ENCODE assay signal across 24 mouse cellular contexts in genomic region chr14:82898841-82899240, GRCm38 (mm10).
DNase-seq lines count a peak whose midpoint lies in the region; ATAC-seq and TF ChIP-seq lines count a peak whose summit lies in the region.
"Had no signal": no experiment of that assay in that cellular context is flagged by ENCODE, and none has a peak within 500 bp of the region (broad histone marks: within the 10 kb centered on the region; RNA-seq: fewer than 3 reads in every experiment).

No protein-coding gene starts in this region.

- H3K9ac ChIP-seq in forebrain, embryonic 14.5 days (ENCODE audit: low read length): no peak overlapping the region
- no peak overlapping the region for H3K9ac ChIP-seq in forebrain, postnatal 0 days
- H3K9ac ChIP-seq: embryonic facial prominence, embryonic 15.5 days; heart, embryonic 13.5 days; hindbrain, embryonic 15.5 days had no signal

- no peak overlapping the region for H3K4me3 ChIP-seq in forebrain, embryonic 14.5 days (ENCODE audit: low read depth, low read length)
- H3K4me3 ChIP-seq in forebrain, embryonic 10.5 days: no peak overlapping the region
- no peak overlapping the region for H3K4me3 ChIP-seq in forebrain, postnatal 0 days (ENCODE audit: low read depth, low read length)
- H3K4me3 ChIP-seq: embryonic facial prominence, embryonic 15.5 days; erythroblast, embryonic 14.5 days; gastrocnemius, adult 2 months; heart, embryonic 13.5 days; hindbrain, embryonic 15.5 days had no signal

- DNase-seq in forebrain, embryonic 14.5 days (ENCODE audit: low spot score): peak; percentile 73
- no peak for DNase-seq in forebrain, embryonic 10.5 days (ENCODE audit: extremely low spot score, low spot score)
- peak; percentile 6 for DNase-seq in left cerebral cortex, adult 11 months (ENCODE audit: low spot score)
- DNase-seq in left cerebral cortex, adult 8-10 months (ENCODE audit: low spot score in 2 of 2): no peak
- peak; percentile 78 for DNase-seq in brain, embryonic 14.5 days (ENCODE audit: low read depth)
- DNase-seq in forebrain, postnatal 0 days: peak; percentile 57
- DNase-seq in liver: no peak
- DNase-seq: adrenal gland, adult 2 months; adrenal gland, postnatal 36 days; cerebellum, adult 18-20 months; cerebellum, adult 9-11 months; cerebellum, postnatal 36 days; gastrocnemius, adult 2 months; gastrocnemius, postnatal 25 days; heart, postnatal 36 days; kidney, adult 2 months had no signal

- no peak overlapping the region for H3K4me2 ChIP-seq in forebrain, embryonic 14.5 days (ENCODE audit: low read length)
- H3K4me2 ChIP-seq in forebrain, postnatal 0 days (ENCODE audit: low read depth): no peak overlapping the region
- H3K4me2 ChIP-seq: embryonic facial prominence, embryonic 15.5 days; heart, embryonic 13.5 days; hindbrain, embryonic 15.5 days had no signal

- peak; percentile 65; the same call in 1 of the 2 replicates for ATAC-seq in forebrain, embryonic 14.5 days
- ATAC-seq in forebrain, postnatal 0 days: peak; percentile 83
- ATAC-seq: activated CD4-positive, CD25-positive, alpha-beta regulatory T cell, adult 4 months; intestine, embryonic 16.5 days; Patski had no signal

- no peaks in the 10 kb centered on the region for H3K36me3 ChIP-seq in forebrain, embryonic 14.5 days (ENCODE audit: control insufficient read depth, insufficient read depth, low read length)
- no peaks in the 10 kb centered on the region for H3K36me3 ChIP-seq in forebrain, embryonic 10.5 days (replicated peaks)
- H3K36me3 ChIP-seq in forebrain, postnatal 0 days (ENCODE audit: insufficient read depth): no peaks in the 10 kb centered on the region
- H3K36me3 ChIP-seq: embryonic facial prominence, embryonic 15.5 days; heart, embryonic 13.5 days; hindbrain, embryonic 15.5 days had no signal

- H3K27ac ChIP-seq in forebrain, embryonic 14.5 days (ENCODE audit: low read depth, low read length): no peak overlapping the region
- H3K27ac ChIP-seq in forebrain, embryonic 10.5 days: no peak overlapping the region
- H3K27ac ChIP-seq in forebrain, postnatal 0 days (ENCODE audit: low read depth, low read length): no peak overlapping the region
- H3K27ac ChIP-seq: embryonic facial prominence, embryonic 15.5 days; gastrocnemius, adult 2 months; heart, embryonic 13.5 days; hindbrain, embryonic 15.5 days had no signal

- no peak for TF ChIP-seq POLR2A in brain, embryonic 14.5 days (IDR thresholded peaks at IDR 0.05; ENCODE audit: borderline replicate concordance, extremely low read depth, insufficient read depth, insufficient read length, poor library complexity, severe bottlenecking)

- no peaks in the 10 kb centered on the region for H3K9me3 ChIP-seq in forebrain, embryonic 14.5 days (replicated peaks; ENCODE audit: control insufficient read depth, low read length)
- no peaks in the 10 kb centered on the region for H3K9me3 ChIP-seq in forebrain, embryonic 10.5 days
- H3K9me3 ChIP-seq in forebrain, postnatal 0 days (ENCODE audit: low read length): no peaks in the 10 kb centered on the region
- H3K9me3 ChIP-seq: embryonic facial prominence, embryonic 15.5 days; hindbrain, embryonic 15.5 days had no signal

- TF ChIP-seq CTCF in brain, embryonic 14.5 days (IDR thresholded peaks at IDR 0.05; ENCODE audit: borderline replicate concordance, extremely low read depth, insufficient read depth, insufficient read length): no peak
- TF ChIP-seq CTCF in forebrain, postnatal 0 days (IDR thresholded peaks at IDR 0.05; ENCODE audit: low read depth): no peak

- H3K27me3 ChIP-seq in forebrain, embryonic 14.5 days (replicated peaks; ENCODE audit: control insufficient read depth, insufficient read depth, low read length): no peaks in the 10 kb centered on the region
- no peaks in the 10 kb centered on the region for H3K27me3 ChIP-seq in forebrain, embryonic 10.5 days (ENCODE audit: poor library complexity, severe bottlenecking)
- H3K27me3 ChIP-seq in forebrain, postnatal 0 days (ENCODE audit: insufficient read depth, low read length): no peaks in the 10 kb centered on the region
- H3K27me3 ChIP-seq: CH12.LX; embryonic facial prominence, embryonic 15.5 days; heart, embryonic 13.5 days; hindbrain, embryonic 15.5 days; Patski had no signal

- 79% methylated on average over 2 of the region's 2 CpGs for WGBS in forebrain, embryonic 14.5 days
- 87% methylated on average over 2 of the region's 2 CpGs for WGBS in forebrain, embryonic 10.5 days
- WGBS in forebrain, postnatal 0 days: 75% methylated on average over 2 of the region's 2 CpGs

- H3K4me1 ChIP-seq in forebrain, embryonic 14.5 days (ENCODE audit: control insufficient read depth, insufficient read depth, low read length): no peaks in the 10 kb centered on the region
- H3K4me1 ChIP-seq in forebrain, embryonic 10.5 days: no peaks in the 10 kb centered on the region
- no peaks in the 10 kb centered on the region for H3K4me1 ChIP-seq in forebrain, postnatal 0 days (ENCODE audit: insufficient read depth)
- H3K4me1 ChIP-seq: embryonic facial prominence, embryonic 15.5 days; heart, embryonic 13.5 days; hindbrain, embryonic 15.5 days had no signal

Comparison
In these comparisons a context has a peak if more than half of its experiments do, and no peak if none do; other contexts are left out.
1. DNase-seq: peak in forebrain, embryonic 14.5 days (single experiment), left cerebral cortex, adult 11 months (single experiment), brain, embryonic 14.5 days (single experiment) and forebrain, postnatal 0 days (single experiment); none in forebrain, embryonic 10.5 days (single experiment), left cerebral cortex, adult 8-10 months (0 of 2) and liver (single experiment).